Mouse (Mus musculus) layer of hippocampus, postnatal 10 days (tissue): ENCODE results near the gene Gpr108. TPM values are rescaled to one million over a fixed set of nuclear protein-coding genes. Genes with fewer than 3 reads are reported as not detected.
"Not testable (repeated sequence)": the region's sequence is repeated elsewhere in the genome, so short reads cannot be mapped to it uniquely, and the experiment has no call there.

Source experiments
- DNase-seq, 2 experiments: peaks; one replicate each; pipeline ENCODE4 v3.0.0; 2021; ENCODE audit warnings: low spot score in 2 of 2
- long read RNA-seq: library from polyadenylated mRNA; stranded (forward); transcript quantifications from one replicate; pipeline ENCODE4 v2.0.0, GENCODE M21; 2023
- total RNA-seq, 2 experiments: library from RNA; stranded (reverse); gene quantifications; 2 replicates each; pipeline ENCODE4 v1.2.3; 2021

Gpr108 gene
- 10 to 100 TPM; 15.0 to 16.3 TPM for total RNA-seq
- long read RNA-seq, transcript Gpr108-204 (17 exons, 2,405 nt) = major isoform, 8 of 23 reads
- long read RNA-seq, partial matches to known transcripts = 4 of 23 reads
- long read RNA-seq, other reads (novel, unspliced or antisense) = 9 of 23 reads

GRCm38 (mm10) chr17:57248201-57248699, at the start of gene Gpr108:
Gene Gpr108 (minus strand): TSS chr17:57248446.
- peak; percentile 82 to 88 for DNase-seq

- no peak for DNase-seq
These were observed 48.8 kb upstream of the Gpr108 start for GRCm38 (mm10) chr17:57297040-57297439.

GRCm38 (mm10) chr17:57295935-57296334, 47.7 kb upstream of the Gpr108 start:
- no peak for DNase-seq

GRCm38 (mm10) chr17:57292968-57293367, 44.7 kb upstream of the Gpr108 start:
- no peak for DNase-seq

GRCm38 (mm10) chr17:57292302-57292701, 44.1 kb upstream of the Gpr108 start:
- DNase-seq = no peak

GRCm38 (mm10) chr17:57290671-57291055, 42.4 kb upstream of the Gpr108 start:
- DNase-seq = no peak

- no peak for DNase-seq
These were observed 41.9 kb upstream of the Gpr108 start for GRCm38 (mm10) chr17:57290001-57290670.

GRCm38 (mm10) chr17:57289252-57289651, 41.0 kb upstream of the Gpr108 start:
- no peak for DNase-seq

- DNase-seq = no peak
These were observed 38.6 kb upstream of the Gpr108 start for GRCm38 (mm10) chr17:57286718-57287355.

- DNase-seq = no peak
These were observed 36.8 kb upstream of the Gpr108 start for GRCm38 (mm10) chr17:57285077-57285476.

- no peak for DNase-seq
These were observed 35.7 kb upstream of the Gpr108 start for GRCm38 (mm10) chr17:57283906-57284305.

GRCm38 (mm10) chr17:57280411-57280810, 32.2 kb upstream of the Gpr108 start:
- no peak for DNase-seq

- DNase-seq = no peak
These were observed 31.5 kb upstream of the Gpr108 start for GRCm38 (mm10) chr17:57279591-57280224.

GRCm38 (mm10) chr17:57278943-57279590, 30.8 kb upstream of the Gpr108 start, which contains the start of gene Vav1:
Gene Vav1 (plus strand): TSS chr17:57279100.
- DNase-seq = peak in 1 of 2 experiments; percentile 32

- no peak for DNase-seq
These were observed 30.3 kb upstream of the Gpr108 start for GRCm38 (mm10) chr17:57278537-57278936.

- not testable (repeated sequence) for DNase-seq
These were observed 29.5 kb upstream of the Gpr108 start for GRCm38 (mm10) chr17:57277598-57278261.

GRCm38 (mm10) chr17:57276634-57277121, 28.4 kb upstream of the Gpr108 start:
- peak; percentile 70 to 79 for DNase-seq

GRCm38 (mm10) chr17:57275997-57276351, 27.7 kb upstream of the Gpr108 start:
- DNase-seq = no peak

GRCm38 (mm10) chr17:57275111-57275996, 27.1 kb upstream of the Gpr108 start:
- DNase-seq = peak; percentile 70 to 74

- no peak for DNase-seq
These were observed 26.4 kb upstream of the Gpr108 start for GRCm38 (mm10) chr17:57274686-57275085.
